Mouse (Mus musculus) adrenal gland, postnatal 14 days (tissue): ENCODE data around the gene Padi1. TPM values are rescaled to one million over a fixed set of nuclear protein-coding genes. Genes with fewer than 3 reads are reported as not detected.

Experiments used
- DNase-seq: peaks from one replicate; pipeline ENCODE4 v3.0.0; 2021; ENCODE audit warnings: mixed read lengths
- long read RNA-seq, 2 experiments: library from polyadenylated mRNA; stranded (forward); transcript quantifications; one replicate each; pipeline ENCODE4 v2.0.0; 2021
- total RNA-seq: library from RNA; stranded (reverse); gene quantifications from 2 replicates; pipeline ENCODE4 v1.2.3, GENCODE M21; 2021

The Padi1 gene
- not detected in 2 replicates for total RNA-seq
- long read RNA-seq, experiment 1: 0 reads
- long read RNA-seq, experiment 2: 0 reads

DNA sequence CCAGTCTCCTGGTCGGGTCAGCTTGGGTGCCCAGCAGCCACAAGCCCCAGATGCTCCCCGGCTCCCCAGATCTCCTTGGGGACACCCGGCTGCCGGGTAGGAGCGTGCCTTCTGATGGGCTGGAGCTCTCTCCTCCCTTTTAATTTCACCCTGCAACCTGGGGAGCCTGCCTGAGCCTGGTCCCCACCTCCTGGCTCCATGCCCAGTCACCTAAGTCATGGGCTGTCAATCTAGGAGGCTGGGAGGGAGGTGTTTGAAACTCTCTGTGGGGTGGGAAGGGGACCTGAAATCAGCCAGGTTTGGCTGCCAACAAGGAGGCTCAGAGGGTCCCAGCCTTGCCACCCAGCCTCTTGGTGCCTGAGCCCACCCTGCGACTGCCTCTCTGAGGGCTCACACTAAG lies at the start of gene Padi1:
Gene Padi1, minus strand, starts transcription at position 113 of the 400 bp plus-strand sequence.
- no peak for DNase-seq

DNA sequence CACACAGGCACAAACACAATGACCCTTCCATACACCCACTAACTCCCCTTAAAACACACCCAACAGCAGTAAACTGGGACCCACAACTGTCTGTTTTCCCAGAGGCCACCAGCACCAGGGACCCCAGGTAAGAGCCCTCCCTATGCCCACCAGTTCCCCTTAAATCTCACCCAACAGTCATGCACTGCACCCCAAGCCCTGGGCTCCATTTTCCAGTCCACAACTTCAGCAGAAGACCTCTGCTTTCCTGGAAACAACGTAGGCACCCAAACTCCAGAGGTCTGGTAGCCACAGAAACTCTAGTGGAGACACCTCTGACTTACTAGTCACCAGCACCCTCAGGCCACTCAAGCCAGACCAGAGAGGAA lies 46.6 kb upstream of the Padi1 start:
- DNase-seq: no peak

DNA sequence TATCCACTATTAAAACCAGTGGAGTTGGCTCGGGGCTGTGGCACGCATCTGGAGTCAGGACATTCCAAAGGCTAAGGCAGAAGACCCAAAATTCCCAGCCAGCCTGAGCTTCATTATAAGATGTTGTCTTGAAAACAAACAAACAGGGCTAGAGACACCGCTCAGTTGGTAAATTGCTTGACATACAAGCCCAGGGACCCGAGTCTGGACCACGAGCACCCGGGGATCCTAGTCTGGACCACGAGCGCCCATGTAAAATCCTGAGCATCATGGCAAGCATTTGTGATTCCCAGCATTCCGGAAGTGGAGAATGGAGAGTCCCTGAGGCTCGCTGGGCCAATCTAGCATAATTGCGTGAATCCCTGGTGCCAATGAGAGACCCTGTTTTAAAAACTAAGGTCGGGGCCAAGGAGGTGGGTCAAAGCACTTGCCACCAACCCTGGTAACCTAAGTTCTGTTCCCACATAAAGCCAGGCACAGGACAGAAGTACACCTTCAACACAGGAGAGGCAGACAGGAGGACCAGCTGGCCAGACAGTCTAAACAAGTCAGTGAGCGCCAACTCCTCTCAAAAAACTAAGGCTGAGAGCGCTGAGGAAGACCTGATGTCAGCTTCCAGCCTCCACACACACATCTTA lies 46.1 kb upstream of the Padi1 start:
- DNase-seq: peak; percentile 1

DNA sequence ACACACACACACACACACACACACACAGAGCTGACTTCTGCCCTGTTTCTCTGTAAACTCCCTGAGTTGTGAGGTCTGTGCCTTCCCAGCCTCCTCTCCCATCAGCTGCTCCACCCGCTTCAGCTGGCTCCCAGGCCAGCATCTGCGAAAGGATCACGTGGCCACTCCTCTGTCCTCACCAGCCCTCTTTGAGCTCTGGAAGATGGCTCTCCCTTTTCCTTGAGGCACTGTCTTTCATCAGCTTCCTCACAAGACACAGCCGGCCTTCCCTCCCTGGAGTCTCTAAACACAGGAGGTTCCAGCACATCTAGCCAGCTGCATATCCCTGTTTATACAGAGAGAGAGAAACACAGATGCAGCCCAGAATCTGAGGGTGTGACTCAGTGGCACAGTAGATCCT lies 38.3 kb upstream of the Padi1 start:
- DNase-seq: no peak

DNA sequence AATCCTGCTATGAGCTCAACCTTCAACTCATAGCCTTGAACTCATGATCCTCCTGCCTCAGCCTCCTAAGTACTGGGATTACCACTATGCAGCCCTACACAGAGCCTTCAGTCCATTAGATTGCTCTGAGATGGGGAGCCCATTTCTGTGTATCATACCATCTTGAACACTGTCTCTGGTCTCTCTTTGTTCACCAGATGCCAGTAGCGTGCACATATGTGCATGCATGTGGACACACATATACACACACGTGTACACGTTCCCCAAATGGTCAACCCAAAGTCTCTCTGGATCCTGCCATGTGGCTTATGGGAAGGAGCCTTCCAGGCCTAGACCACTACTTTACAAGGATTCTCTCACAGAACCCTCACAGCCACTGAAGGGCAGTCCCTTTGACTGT lies 37.4 kb upstream of the Padi1 start:
- no peak for DNase-seq

DNA sequence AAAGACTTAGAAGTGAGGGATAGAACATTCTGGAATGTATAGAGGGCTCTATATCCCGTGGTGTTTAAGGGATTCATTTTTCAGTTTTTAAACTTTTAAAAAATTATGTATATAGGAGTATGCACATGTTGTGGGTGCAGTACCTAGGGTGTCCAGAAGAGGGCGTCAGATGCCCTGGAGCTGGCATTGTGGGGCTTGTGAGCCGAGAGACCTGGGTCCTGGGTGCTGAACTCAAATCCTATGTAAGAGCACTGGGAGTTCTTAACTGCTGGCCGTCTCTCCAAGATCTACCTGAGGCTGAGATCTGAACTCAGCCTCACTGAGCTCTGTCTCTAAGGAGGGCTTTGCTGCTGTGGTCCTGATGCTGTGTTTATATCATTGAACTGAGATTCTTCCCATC lies 36.8 kb upstream of the Padi1 start:
- no peak for DNase-seq

DNA sequence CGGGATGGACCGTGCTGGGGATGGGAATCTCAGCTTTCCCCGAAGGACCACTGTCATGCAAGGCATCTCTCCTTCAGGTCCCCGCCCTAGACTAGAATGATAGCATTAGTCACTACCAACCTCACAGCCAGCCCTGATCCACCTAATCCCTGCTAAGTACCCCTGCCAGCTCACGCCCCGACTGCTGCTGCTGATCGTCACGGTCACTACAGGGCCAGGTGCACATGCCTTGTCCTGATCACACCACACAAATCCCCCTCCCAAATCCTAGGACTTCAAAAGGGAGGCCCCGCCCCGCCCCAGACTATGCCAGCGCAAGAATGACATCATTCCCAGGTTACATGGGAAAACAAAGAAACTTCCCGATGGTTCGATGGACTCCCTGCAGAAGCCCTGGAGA lies 36.2 kb upstream of the Padi1 start:
- DNase-seq: no peak

DNA sequence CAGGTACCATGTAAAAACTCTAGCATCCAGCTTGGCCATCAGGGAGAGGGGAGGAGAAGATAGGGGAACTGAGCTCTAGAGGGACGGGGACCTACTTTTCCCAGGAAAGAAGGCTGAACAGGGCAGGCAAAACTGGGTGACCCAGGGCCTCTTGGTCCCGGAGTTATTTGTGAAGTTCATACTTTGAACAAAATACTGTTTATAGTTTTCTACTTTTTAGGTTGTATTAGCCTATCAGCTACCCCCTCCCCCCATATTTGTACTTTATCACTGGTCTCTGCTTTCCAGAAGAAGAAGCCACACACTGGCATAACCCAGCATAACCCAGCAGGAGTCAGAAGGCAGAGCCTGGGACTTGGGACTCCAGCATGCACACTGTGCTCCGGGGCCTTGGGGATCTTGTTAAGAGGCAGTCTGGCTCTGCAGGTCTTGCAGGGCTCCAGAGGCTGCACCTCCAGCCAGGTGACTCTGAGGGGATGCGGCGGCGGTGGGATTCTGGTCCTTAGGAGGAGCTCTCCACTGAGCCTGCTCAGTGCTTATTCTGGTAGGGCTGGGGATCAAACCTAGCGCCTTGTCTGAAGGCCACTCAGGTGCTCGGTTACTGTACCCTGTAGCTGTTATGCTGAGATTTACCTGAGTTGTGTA lies 35.6 kb upstream of the Padi1 start:
- no peak for DNase-seq

DNA sequence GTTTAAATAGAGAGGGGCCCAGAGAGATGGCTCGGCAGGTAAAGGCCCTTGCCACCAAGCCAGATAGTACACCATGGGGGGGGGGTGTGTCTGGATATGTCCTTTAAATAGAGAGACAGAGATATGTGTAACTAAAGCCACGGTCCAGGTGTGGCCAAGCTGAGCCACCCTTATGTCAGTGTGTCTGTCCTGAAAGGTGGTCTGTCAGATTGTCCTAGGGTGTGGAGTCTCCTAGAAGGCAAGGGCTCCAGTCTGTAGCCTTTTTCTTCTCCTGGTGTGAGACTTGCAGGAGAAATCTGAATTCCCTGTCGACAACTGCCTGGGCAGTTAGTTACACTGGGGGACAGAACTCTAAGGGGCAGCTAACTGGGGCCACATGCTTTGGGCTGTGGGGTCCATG lies 34.6 kb upstream of the Padi1 start:
- no peak for DNase-seq

DNA sequence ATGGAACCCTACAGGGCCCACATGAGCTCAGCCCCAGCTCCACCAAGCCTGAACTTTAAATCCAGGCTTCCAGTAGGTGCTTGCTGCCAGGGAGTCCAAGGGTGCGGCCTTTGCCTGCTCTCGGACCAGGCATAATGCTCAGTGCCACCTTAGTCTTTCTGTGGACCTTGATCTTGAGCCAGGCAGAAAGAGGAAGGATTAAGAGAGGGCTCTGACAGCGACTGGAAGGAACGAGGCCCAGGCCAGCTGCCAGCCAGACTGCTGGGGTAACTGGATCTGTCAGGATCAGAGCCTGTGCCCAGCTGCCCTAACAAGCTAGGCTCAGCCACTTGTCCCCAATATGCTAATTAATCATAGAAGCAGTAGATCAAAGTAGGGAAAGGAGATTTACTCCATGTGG lies 34.2 kb upstream of the Padi1 start:
- DNase-seq: peak; percentile 55

DNA sequence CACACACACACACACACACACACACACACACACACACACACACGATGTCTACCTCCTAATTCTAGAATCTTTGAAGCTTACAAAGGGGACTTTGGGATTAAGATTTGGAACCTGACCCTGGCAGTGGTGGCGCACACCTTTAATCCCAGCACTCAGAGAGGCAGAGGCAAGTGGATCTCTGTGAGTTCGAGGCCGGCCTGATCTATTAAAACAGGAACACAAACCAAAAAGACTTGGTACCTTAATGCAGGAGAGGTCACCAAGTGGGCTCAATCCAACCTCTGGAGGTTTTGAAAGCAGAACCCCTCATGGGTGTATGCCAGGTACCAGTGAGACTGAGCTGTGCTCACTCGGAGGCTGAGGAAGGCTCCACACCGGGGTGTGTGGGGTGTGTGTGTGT lies 33.5 kb upstream of the Padi1 start:
- DNase-seq: no peak

DNA sequence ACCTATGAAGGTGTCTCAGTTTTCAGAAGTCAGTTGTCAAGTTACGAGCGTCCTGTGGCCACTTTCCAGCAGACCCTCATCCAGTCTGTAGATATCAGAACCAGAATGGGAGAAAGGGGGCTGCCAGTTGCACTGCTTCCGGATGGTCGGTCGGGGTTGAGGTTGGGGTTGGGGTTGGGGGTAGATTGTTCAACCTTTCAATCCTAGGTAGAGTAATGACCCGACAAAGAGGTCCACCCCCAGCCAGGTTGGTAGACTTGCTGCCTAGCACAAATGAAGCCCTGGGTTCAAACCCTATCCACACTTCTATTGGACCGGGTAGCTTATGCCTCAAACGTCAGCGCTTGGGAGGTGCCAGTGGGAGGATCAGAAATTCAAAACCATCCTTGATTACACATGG lies 33.1 kb upstream of the Padi1 start:
- no peak for DNase-seq

DNA sequence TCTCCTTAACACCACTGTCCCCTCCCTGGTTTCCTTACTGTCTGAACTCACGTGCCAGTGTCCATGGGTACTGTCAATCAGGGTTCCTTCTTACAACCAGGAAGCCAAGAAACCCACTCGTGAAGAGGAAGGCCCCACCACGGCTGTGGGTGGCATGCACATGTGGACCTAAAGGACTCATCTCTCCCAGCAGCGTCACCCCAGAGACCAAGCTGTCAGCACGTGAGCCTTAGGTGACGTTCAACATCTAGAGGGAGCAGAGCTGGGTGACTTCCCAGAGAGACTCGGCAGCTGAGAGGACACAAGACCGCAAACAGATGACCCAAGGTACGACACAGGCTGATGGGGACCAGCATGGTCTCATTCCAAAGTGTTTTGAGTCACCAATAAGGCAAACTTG lies 31.9 kb upstream of the Padi1 start:
- DNase-seq: no peak

DNA sequence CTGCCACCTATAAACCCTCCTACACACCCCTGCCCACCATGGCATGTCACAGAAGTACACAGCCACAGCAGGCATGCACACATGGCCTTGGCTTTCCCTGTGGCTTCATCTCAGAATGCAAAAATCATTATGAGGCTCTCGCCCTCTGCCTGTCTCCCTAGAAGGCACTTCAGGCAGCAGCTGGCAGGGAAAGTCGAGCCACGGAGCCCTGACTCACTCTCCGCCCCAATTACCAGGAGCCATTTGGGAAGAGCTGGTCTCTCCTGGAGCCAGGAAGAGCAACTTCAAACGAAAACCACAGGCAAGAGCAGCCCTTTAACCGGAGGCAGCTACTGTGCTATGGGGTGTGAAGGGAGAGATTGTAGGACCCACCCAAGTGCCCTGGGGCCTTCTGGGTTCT lies 31.1 kb upstream of the Padi1 start:
- peak; percentile 32 for DNase-seq

DNA sequence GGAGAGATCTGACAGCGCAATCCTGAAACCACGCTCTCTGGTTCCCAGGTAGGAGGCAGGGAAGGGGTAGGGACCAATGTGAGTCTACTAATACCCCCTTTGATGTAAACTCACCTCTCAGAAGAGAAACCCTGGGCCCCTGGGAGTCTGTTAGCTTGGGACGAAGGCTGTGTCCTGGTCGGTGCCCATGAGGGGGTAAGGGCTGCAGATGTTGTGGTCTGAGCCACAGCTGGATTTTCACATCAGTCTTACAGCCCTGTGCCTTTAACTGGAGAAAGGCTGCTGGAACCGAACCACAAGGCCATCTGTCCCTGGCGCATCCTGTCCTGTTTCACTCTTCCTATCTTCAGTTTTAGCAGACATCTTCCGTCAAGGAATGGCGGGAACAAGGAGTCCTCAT lies 30.6 kb upstream of the Padi1 start:
- DNase-seq: no peak

DNA sequence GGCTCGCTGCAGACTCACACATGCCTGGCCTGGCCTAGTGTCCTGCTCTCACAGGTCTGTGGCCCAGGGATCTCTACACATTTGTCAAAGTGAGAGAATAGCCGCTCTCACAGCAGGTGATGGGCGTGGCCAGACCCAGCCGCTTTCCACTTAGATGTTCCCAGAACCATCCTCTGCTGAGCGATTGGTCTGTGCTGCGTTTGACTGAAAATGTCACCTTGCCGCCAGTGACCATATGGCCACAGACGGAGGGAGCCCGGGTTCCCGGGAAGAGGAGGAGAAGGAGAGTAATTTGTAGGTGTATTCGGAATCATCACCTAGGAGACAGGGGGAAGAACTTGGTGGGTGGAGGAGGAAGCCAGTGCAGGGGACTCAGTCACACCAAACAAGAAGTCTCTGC lies 27.4 kb upstream of the Padi1 start:
- DNase-seq: peak; percentile 1

DNA sequence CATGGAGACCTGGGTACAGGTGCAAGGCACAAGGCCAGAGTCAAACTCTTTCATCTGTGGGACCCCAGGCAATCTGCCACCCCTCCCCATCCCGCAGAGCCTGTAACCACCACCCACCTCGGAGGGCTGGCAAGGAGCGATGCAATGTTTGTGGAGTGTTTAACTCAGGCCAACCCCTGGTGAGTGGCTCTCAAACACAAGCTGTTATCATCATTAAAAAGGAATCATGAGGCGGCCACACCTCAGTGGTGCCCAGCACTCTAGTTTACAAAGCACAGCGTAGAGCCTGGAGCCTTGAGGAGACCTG lies 27.1 kb upstream of the Padi1 start:
- DNase-seq: peak; percentile 2

DNA sequence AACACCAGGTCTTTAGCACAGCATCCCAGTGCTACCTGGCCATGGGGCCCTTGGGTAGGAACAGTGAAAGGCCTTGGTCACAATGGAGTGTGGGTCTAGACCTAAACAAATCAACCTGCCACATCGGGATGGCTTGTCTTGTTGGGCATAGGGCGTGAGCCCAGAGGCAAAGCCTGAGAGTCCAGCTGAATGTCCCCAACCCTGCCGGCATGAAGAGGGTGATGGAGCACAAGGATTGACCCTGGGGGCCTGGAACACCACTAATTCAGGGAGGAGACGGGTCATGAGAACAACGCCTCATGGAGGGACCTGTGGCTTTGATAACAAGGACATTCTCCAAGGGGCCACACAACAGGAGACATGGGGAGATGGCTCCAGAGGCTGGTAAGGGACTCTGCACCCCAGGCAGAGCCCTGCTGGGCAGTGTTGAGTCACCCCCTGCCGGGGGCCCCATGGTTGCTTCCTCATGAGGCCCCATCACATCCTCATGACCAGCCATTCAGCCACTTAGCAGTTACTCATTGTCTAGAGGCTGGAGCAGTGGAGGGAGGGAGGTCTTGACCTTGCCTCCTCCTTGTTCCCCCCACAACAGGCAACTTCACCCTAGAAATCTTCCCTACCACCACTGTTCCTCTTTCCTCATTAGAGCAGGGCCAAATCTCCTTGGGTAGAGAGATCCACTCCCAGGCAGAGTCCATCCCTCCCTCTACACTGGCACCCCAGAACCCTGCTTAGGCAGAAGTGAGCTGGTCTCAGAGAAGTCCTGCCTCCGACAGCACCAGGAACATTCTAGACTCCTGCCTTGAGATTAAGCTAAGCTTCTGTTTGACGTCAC lies 26.5 kb upstream of the Padi1 start:
- peak; percentile 4 for DNase-seq

DNA sequence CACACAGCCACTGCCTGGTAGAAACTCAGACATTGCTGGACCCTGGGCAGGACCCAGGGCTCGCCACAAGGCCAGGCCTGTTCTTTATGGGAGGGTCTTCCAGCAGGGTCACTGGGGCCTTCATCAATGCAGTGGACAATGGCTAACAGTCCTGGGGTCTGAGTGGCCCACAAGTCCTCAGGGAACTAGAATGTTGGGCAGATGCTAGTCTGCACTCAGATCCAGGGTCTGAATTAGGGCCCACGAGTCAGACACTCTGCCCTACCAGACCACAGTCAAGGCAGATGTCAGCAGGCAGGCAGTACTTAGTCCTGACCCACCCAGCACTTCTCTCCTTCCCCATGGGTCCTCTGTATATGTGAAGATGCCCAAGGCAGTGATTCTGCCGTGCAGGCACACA lies 25.8 kb upstream of the Padi1 start:
- DNase-seq: peak; percentile 2

DNA sequence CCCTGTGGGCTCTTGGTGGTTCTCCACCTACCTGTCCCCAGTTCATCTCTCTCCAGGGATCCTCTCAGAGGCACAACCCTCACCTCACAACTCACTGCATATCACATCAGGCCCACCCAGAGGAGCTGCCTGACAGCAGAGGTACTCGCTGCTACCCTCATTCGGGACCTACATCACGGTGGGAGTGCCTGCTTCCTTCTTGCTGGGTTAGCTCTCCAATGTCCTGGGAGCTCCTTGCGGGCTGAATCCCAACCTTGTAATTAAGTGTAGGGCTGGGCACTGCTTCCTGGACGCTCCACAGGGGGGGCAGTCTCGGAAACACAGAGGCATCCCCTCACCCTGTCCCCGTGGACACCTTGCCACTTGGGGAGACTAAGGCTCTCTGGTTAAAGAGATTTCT lies 25.3 kb upstream of the Padi1 start:
- DNase-seq: peak; percentile 0

DNA sequence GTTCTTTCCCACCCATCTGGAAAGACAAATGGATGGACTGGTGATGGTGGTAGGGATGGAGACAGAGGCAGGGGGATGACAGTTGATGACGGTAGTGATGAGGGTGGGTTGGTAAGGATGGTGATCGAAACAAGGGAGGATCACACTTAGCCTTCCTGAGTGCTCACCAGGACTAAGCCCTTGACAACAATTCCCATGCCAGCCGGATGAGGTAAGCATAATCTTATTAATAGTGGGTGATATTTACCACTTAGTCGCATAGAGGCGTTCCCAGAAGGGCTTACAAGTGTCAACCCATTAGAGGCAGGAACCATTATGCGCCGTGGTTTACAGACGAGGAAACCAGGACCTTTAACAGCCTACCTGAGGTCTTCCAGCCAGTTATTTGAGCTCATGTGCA lies 24.4 kb upstream of the Padi1 start:
- DNase-seq: peak; percentile 1

DNA sequence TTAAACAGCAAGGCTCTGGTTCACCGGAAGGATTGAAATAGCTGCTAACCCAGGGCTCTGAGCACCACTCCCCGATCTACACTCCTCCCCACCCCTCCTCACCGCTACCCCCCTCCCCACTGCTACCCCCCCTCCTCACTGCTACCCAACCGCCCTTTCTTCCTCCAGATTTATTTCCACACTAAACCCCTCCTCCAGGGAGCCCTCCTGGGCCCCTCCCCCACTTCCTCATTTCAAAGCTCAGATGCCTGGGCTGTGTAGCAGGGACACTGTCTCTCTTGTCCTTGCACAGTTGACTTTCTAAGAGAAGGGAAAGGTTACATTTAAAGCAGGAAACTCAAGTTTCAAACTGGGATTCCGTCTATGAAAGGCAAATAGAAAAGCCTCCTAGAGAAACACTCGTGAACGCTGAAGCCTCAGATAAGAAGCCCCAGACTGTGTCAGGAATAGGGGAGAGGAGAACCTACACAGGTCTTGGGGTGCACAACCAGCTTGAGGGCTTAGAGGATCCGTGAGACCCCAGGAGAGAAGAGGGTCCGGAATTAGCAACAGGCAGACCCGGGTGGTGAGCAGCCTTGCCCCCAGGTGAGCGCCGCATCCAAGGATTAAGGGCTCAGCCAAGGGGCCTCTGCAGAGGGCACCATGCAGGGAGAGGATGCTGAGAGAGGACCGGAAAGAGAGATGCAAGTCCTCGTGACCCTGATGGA lies 23.1 kb upstream of the Padi1 start:
- peak; percentile 34 for DNase-seq

DNA sequence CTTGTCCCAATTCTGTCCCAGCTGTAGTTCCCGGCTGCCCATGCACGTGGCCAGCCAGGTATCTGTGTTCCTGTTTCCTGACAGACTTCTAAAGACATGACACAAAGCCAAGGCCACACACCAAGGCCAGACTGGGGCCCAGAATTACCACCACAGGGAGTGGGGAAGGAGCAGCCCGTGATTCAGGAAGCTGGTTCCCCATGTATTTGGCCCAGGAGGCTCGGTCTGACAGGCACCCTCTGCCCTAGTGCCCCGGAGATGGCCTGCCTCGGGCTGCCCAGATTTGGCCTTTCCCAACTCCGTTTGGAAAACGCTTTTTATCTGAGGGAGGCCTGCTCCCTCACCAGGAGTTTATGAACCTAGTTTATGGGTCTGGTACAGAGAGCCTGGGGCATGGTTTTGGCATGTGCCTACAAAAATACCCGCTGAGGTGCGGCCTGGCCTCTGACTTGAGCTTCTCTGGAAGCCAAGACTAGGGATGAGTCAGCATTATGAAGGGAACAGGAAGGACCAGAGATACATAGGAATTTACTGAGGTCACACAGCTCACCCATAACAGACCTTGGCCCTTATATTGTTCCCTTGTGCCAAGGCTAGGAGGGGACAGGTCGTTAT lies 16.6 kb upstream of the Padi1 start:
- peak; percentile 62 for DNase-seq
